Mouse (Mus musculus): Measurements from ENCODE around the gene Gtf2i. TPM values are rescaled to one million over a fixed set of nuclear protein-coding genes. Genes with fewer than 3 reads are reported as not detected.

Gtf2i gene
- total and polyA plus RNA-seq, 3 experiments, result 28.4 to 60.9 (median 42.2) TPM

DNA sequence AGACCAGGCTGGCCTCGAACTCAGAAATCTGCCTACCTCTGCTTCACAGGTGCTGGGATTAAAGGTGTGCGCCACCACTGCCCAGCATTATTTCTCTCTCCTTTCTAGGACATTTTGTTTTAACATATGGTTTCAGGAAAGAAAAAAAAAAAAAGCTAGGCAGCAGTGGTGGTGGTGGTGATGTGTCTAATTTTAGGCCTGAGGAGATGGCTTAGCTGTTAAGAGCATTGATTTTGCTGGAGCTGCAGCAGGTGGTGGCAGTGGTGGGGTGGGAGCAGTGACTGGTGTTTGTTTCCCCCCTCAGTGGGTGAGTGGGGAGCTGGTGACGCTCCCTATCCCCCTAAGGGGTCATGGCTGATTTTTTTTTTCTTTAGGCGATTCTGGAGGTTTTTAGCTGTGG lies 38.6 kb upstream of the Gtf2i start (continued):
- no peak for TF ChIP-seq MXI1 (IDR thresholded peaks at IDR 0.05; ENCODE audit: low read depth, low read length)

DNA sequence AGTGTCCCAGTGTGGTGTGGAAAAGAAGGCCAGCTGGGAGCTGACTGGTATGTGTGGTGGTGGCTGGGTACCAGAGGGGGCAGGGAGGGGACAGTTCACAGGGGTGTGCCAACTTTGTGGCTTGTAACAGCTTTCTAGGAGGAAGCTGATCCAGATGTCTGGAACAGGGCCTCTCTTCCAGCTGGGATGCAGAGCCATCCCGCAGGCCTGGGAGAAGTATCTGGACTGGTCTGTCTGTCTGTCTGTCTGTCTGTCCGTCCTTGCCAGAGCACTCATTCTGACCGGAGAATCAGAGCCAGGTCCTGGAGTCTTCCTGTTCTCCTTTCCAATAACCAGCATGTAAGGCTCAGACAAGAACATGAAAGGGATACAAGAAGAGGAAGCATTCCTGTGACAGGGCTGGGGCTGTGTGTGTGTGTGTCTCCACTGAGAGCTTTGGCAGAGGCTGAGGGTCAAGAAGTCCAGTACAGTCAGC lies 38.0 kb upstream of the Gtf2i start:
- peaks cover 0 to 7% of the 10 kb centered on the region in 2 experiments for H3K36me3 ChIP-seq (replicated peaks in 1 of 2; ENCODE audit: control insufficient read depth in 1 of 2, insufficient read depth in 1 of 2, low read length in 1 of 2)
- in situ Hi-C loops (cut with MboI; ENCODE audit: low pct_ligation_motif_present, low pct_unique_long_range_greater_than_20kb, low sequenced_read_pairs), result loop anchor here (25.0 kb wide), 1 partner anchor 260 kb away; the partner anchor contains the start of gene Lat2
- no peak overlapping the region for H3K27ac ChIP-seq (ENCODE audit: insufficient read depth, low read depth)
- peaks cover 0 to 38% of the 10 kb centered on the region in 2 experiments; a peak in 2 of 4 replicates for H3K4me1 ChIP-seq (ENCODE audit: control insufficient read depth in 1 of 2, insufficient read depth in 2 of 2)
- H3K9ac ChIP-seq (ENCODE audit: insufficient read depth, low read depth), result no peak overlapping the region
- dilution Hi-C loops (cut with MboI; ENCODE audit: extremely low pct_ligation_motif_present, extremely low pct_unique_long_range_greater_than_20kb, low sequenced_read_pairs), result no loop called here
- H3K79me2 ChIP-seq (replicated peaks; ENCODE audit: control insufficient read depth, extremely low read depth, insufficient read depth, poor library complexity, severe bottlenecking), result no peaks in the 10 kb centered on the region
- DNase-seq (ENCODE audit: extremely low read depth), result no peak
- no peak overlapping the region for H3K4me3 ChIP-seq (replicated peaks in 1 of 3; ENCODE audit: low read depth in 2 of 3, low read length in 2 of 3, poor library complexity in 1 of 3)
- no peaks in the 10 kb centered on the region for H3K9me3 ChIP-seq (replicated peaks; ENCODE audit: low read length)
- TF ChIP-seq IRF4 (IDR thresholded peaks at IDR 0.05; ENCODE audit: low read depth, low read length) (no peak), MYC (IDR thresholded peaks at IDR 0.05; ENCODE audit: low read depth, low read length) (no peak), ZKSCAN1 (IDR thresholded peaks at IDR 0.05; ENCODE audit: borderline replicate concordance, low read depth, low read length) (no peak), NRF1 (IDR thresholded peaks at IDR 0.05; ENCODE audit: low read depth, low read length) (no peak), KAT2A (IDR thresholded peaks at IDR 0.05; ENCODE audit: insufficient replicate concordance, low read length) (no peak), USF1 (IDR thresholded peaks at IDR 0.05; ENCODE audit: low read depth, low read length) (no peak), ZC3H11A (IDR thresholded peaks at IDR 0.05; ENCODE audit: low read depth, low read length) (no peak), JUN (IDR thresholded peaks at IDR 0.05; ENCODE audit: insufficient read depth, low read depth, low read length) (no peak), MAFK (IDR thresholded peaks at IDR 0.05; ENCODE audit: insufficient replicate concordance, low read length) (no peak), BHLHE40 (IDR thresholded peaks at IDR 0.05; ENCODE audit: low read depth, low read length) (no peak)
- no peak overlapping the region for H3K4me2 ChIP-seq (ENCODE audit: insufficient read depth, low read depth, poor library complexity, severe bottlenecking)
- H3K27me3 ChIP-seq (replicated peaks), result no peaks in the 10 kb centered on the region

DNA sequence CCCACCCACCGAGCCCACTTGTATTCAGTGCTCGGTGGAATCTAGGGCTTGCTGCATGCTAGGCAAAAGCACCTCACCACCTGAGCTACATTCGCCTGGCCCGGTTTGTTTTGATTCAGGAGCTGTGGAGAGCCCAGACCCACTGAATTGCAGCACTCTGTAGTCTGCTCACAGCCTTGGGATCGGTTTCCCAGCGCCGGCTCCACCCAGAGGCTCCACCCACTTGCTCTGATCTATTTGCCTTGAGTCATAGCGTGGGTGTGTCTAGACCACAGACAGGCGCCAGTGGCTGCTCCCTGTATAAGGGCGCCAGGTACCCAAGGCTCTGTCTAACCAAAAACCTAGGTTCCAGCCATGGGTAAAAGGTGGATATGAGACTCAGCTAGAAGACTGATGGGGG lies 36.1 kb upstream of the Gtf2i start:
- Histone ChIP-seq H3K36me3 (replicated peaks in 1 of 2; ENCODE audit: control insufficient read depth in 1 of 2, insufficient read depth in 1 of 2, low read length in 1 of 2) (no peaks in the 10 kb centered on the region), H3K9me3 (replicated peaks; ENCODE audit: low read length) (no peaks in the 10 kb centered on the region), H3K4me2 (ENCODE audit: insufficient read depth, low read depth, poor library complexity, severe bottlenecking) (peak overlapping the region; percentile 3), H3K4me1 (ENCODE audit: control insufficient read depth in 1 of 2, insufficient read depth in 2 of 2) (peaks cover 0 to 33% of the 10 kb centered on the region in 2 experiments; a peak in 2 of 4 replicates), H3K79me2 (replicated peaks; ENCODE audit: control insufficient read depth, extremely low read depth, insufficient read depth, poor library complexity, severe bottlenecking) (no peaks in the 10 kb centered on the region), H3K27me3 (replicated peaks) (no peaks in the 10 kb centered on the region), H3K9ac (ENCODE audit: insufficient read depth, low read depth) (no peak overlapping the region), H3K27ac (ENCODE audit: insufficient read depth, low read depth) (no peak overlapping the region), H3K4me3 (replicated peaks in 1 of 3; ENCODE audit: low read depth in 2 of 3, low read length in 2 of 3, poor library complexity in 1 of 3) (no peak overlapping the region)
- TF ChIP-seq MXI1 (IDR thresholded peaks at IDR 0.05; ENCODE audit: low read depth, low read length) (no peak), NELFE (IDR thresholded peaks at IDR 0.05; ENCODE audit: low read depth, low read length) (no peak), PAX5 (IDR thresholded peaks at IDR 0.05; ENCODE audit: low read length) (no peak), RCOR1 (conservative IDR thresholded peaks at IDR 0.05; ENCODE audit: low read depth, low read length) (no peak), MEF2A (IDR thresholded peaks at IDR 0.05; ENCODE audit: borderline replicate concordance, low read depth, low read length) (no peak), IRF4 (IDR thresholded peaks at IDR 0.05; ENCODE audit: low read depth, low read length) (no peak), MAZ (IDR thresholded peaks at IDR 0.05; ENCODE audit: low read depth, low read length) (no peak), CHD2 (IDR thresholded peaks at IDR 0.05; ENCODE audit: low read length) (no peak), POLR2A (IDR thresholded peaks at IDR 0.05; ENCODE audit: low read depth, low read length) (no peak), ZC3H11A (IDR thresholded peaks at IDR 0.05; ENCODE audit: low read depth, low read length) (no peak), SMC3 (IDR thresholded peaks at IDR 0.05; ENCODE audit: low read depth, low read length) (no peak), JUN (IDR thresholded peaks at IDR 0.05; ENCODE audit: insufficient read depth, low read depth, low read length) (no peak), E2F4 (IDR thresholded peaks at IDR 0.05; ENCODE audit: insufficient replicate concordance, low read depth, low read length) (no peak), ETS1 (conservative IDR thresholded peaks at IDR 0.05; ENCODE audit: low read depth, low read length) (no peak), JUND (conservative IDR thresholded peaks at IDR 0.05; ENCODE audit: low read depth, low read length) (no peak), MAX (IDR thresholded peaks at IDR 0.05; ENCODE audit: low read length) (no peak), ELF1 (IDR thresholded peaks at IDR 0.05; ENCODE audit: low read depth, low read length) (no peak)
- dilution Hi-C loops (cut with MboI; ENCODE audit: extremely low pct_ligation_motif_present, extremely low pct_unique_long_range_greater_than_20kb, low sequenced_read_pairs), result no loop called here
- in situ Hi-C loops (cut with MboI; ENCODE audit: low pct_ligation_motif_present, low pct_unique_long_range_greater_than_20kb, low sequenced_read_pairs), result loop anchor here (25.0 kb wide), 1 partner anchor 262 kb away; the partner anchor contains the start of gene Lat2
- peak; percentile 81 for DNase-seq (ENCODE audit: extremely low read depth)

All from CH12.LX (cell line).